Mouse (Mus musculus) layer of hippocampus, adult 2 months (tissue): Measurements from ENCODE around the gene F11r. TPM values are rescaled to one million over a fixed set of nuclear protein-coding genes. Genes with fewer than 3 reads are reported as not detected.
A peak's percentile ranks its signal among the peaks of the same experiment; 100 is the strongest.

Experiments used
- DNase-seq, 2 experiments: peaks; one replicate each; pipeline ENCODE4 v3.0.0; 2022; ENCODE audit warnings: low spot score in 2 of 2
- H3K27ac ChIP-seq: fragments of 200-600 bp; 2 replicates; pipeline ENCODE4 v1.8.1; 2022
- H3K4me3 ChIP-seq: fragments of 200-600 bp; 2 replicates; pipeline ENCODE4 v1.8.1; 2022; ENCODE audit warnings: mild to moderate bottlenecking
- CTCF ChIP-seq: fragments of 200-600 bp; conservative IDR thresholded peaks from 2 replicates; pipeline ENCODE4 v1.8.1; 2022; ENCODE audit warnings: antibody characterized with exemption, mild to moderate bottlenecking, moderate library complexity
- total RNA-seq, 2 experiments: library from RNA; stranded (reverse); gene quantifications; 2 replicates each; pipeline ENCODE4 v1.2.3; 2021

F11r gene
- total RNA-seq, 2 experiments from 2014 or later, result 5.7 to 6.9 TPM

DNA sequence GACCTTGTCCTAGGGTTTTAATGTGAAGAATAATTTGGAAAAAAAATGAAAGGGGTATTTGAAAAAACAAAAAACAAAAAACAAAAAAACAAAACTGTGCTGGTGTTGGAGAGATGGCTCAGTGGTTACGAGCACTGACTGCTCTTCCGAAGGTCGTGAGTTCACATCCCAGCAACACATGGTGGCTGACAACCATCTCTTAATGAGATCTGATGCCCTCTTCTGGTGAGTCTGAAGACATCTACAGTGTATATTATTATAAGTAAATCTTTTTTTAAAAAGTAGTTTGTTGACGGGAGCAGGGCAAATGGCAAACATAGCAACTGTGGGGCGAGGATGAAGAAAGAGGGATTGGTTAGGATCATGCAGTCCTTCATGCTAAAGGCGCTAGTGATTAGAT is 58.0 kb downstream of the F11r start:
- peak; percentile 12; the same call in 1 of the 2 replicates for TF ChIP-seq CTCF
- no peak for DNase-seq
- Histone ChIP-seq H3K4me3 (no peak overlapping the region), H3K27ac (no peak overlapping the region)

GRCm38 (mm10) chr1:171499856-171500255 is 62.5 kb downstream of the F11r start:
- no peak for TF ChIP-seq CTCF
- Histone ChIP-seq H3K4me3 (no peak overlapping the region), H3K27ac (no peak overlapping the region)
- DNase-seq, result no peak

DNA sequence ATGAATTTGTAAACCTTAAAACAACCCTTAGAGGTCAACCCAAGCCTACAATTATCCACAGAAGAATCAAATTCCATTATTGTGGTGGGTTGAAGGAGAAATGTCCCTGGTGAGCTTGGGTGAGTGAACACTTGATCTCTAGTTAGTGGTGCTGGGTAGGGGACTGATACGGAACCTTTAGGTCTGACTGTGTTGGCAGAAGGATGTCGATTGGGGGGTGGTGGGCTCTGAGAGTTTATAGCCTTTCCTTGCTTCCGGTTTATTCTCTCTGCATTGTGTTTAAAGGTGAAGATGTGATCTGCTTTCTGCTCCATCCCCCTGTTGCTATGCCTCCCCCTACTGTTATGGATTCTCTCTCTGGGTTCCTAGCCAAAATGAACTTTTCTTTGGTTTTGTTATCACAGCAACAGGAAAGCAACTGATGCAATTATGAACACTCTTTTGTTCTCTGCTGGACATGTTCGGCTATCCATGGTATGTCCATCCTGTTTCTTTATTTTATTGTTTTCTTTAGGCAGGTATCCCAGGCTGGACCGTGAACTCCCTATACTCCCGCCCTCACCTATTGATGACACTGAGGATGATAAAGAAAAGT is 63.8 kb downstream of the F11r start:
- Histone ChIP-seq H3K4me3 (no peak overlapping the region), H3K27ac (no peak overlapping the region)
- no peak for DNase-seq
- TF ChIP-seq CTCF, result no peak

GRCm38 (mm10) chr1:171501636-171502080 is 64.3 kb downstream of the F11r start:
- H3K27ac ChIP-seq, result no peak overlapping the region
- H3K4me3 ChIP-seq, result no peak overlapping the region
- TF ChIP-seq CTCF, result peak; percentile 79
- DNase-seq, result no peak

- H3K4me3 ChIP-seq, result peak overlapping the region; percentile 82
- no peak for DNase-seq
- peak; percentile 67 for TF ChIP-seq CTCF
- peak overlapping the region; percentile 95 for H3K27ac ChIP-seq
These were observed 65.3 kb downstream of the F11r start for GRCm38 (mm10) chr1:171502388-171503249.

DNA sequence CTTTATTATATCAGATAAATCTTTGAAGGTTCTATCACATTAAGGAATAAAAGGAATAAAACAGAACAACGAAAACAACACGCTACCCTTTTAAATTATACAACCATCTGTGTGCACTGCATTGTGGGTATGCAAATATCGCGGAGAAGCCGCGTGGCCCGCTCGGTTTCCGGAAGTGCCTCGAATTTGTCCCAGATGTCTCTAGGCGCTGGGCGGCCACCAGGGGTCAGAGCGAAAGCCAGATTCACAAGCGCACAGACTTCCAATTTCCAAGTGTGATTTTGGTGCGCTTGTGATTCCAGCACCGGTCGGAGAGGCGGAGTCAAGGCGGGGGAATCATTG is 65.9 kb downstream of the F11r start, which contains the start of gene Alyref2:
Gene Alyref2 (plus strand): TSS at position 229 of the 342 bp plus-strand sequence.
- DNase-seq, result peak; percentile 92
- H3K27ac ChIP-seq, result peak within 1 kb of the TSS; percentile 95
- peak within 1 kb of the TSS; percentile 82 for H3K4me3 ChIP-seq
- peak; percentile 89 for TF ChIP-seq CTCF

GRCm38 (mm10) chr1:171503592-171504291 is 66.4 kb downstream of the F11r start:
- peak overlapping the region; percentile 95 for H3K27ac ChIP-seq
- peak overlapping the region; percentile 82 for H3K4me3 ChIP-seq
- peak; percentile 16 to 54 for DNase-seq
- 0 out of 2 replicates have a peak, but pooled peaks have one; percentile 1 for TF ChIP-seq CTCF

- DNase-seq, result no peak
- no peak for TF ChIP-seq CTCF
- peak overlapping the region; percentile 95; the same call in 1 of the 2 replicates for H3K27ac ChIP-seq
- H3K4me3 ChIP-seq, result peak overlapping the region; percentile 82
These were observed 67.3 kb downstream of the F11r start for GRCm38 (mm10) chr1:171504586-171504985.

- H3K4me3 ChIP-seq, result no peak overlapping the region
- no peak for DNase-seq
- peak; percentile 40 for TF ChIP-seq CTCF
- H3K27ac ChIP-seq, result no peak overlapping the region
These were observed 75.9 kb downstream of the F11r start for GRCm38 (mm10) chr1:171513234-171513633.

DNA sequence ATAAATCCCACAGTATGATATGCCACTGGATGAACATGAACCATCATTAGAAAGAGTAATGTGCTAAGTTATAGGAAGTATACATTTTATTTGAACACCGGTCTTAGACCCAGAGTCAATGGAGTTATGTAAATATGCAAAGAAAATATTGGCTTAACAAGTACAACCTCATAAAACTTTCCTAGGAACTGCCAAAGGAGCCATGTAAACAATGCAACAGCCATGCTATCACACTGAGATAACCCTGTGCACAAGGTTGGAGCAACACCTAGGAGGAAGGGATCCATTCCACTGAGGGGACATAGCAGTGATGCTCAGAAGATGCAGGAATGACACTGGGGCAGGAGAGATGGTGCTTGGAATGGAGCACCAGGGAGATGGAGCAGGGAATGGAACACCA is 76.4 kb downstream of the F11r start:
- H3K4me3 ChIP-seq, result no peak overlapping the region
- no peak for TF ChIP-seq CTCF
- DNase-seq, result no peak
- no peak overlapping the region for H3K27ac ChIP-seq

Other genes with a start within 250 kb of the F11r start
- 10 to 100 TPM; 40.4 to 40.9 TPM for gene Pcp4l1, start 241.3 kb upstream of the F11r start, total RNA-seq
- gene Nr1i3, start 223.6 kb upstream of the F11r start, total RNA-seq, result under 1 TPM in 1 of 2 experiments, not detected in 1; 0.15 TPM
- 10 to 100 TPM; 70.8 to 76.7 TPM for gene Tomm40l, start 215.0 kb upstream of the F11r start, total RNA-seq
- 1 to 10 TPM; 1.2 to 1.9 TPM for gene Apoa2, start 212.5 kb upstream of the F11r start, total RNA-seq
- 10 to 100 TPM; 14.9 to 17.2 TPM for gene Fcer1g, start 203.2 kb upstream of the F11r start, total RNA-seq
- gene Adamts4, start 187.1 kb upstream of the F11r start, total RNA-seq, result 10 to 100 TPM in 1 of 2 experiments, 1 to 10 TPM in 1; 9.6 to 10.9 TPM
- gene Ndufs2, start 186.1 kb upstream of the F11r start, total RNA-seq, result 100 to 1,000 TPM; 254 to 273 TPM
- gene B4galt3, start 167.2 kb upstream of the F11r start, total RNA-seq, result 10 to 100 TPM; 73.1 to 79.3 TPM
- 10 to 100 TPM; 31.2 to 42.1 TPM for gene Ppox, start 156.3 kb upstream of the F11r start, total RNA-seq
- 10 to 100 TPM; 61.9 to 76.6 TPM for gene Usp21, start 149.5 kb upstream of the F11r start, total RNA-seq
- 100 to 1,000 TPM; 105 to 113 TPM for gene Ufc1, start 142.5 kb upstream of the F11r start, total RNA-seq
- 10 to 100 TPM; 36.1 to 37.4 TPM for gene Dedd, start 108.4 kb upstream of the F11r start, total RNA-seq
- 10 to 100 TPM; 42.8 to 45.9 TPM for gene Nit1, start 91.9 kb upstream of the F11r start, total RNA-seq
- gene Pfdn2, start 91.9 kb upstream of the F11r start, total RNA-seq, result 100 to 1,000 TPM; 154 to 163 TPM
- 1 to 10 TPM; 7.7 to 8.7 TPM for gene Klhdc9, start 76.7 kb upstream of the F11r start, total RNA-seq
- 1 to 10 TPM; 5.1 to 6.1 TPM for gene Nectin4, start 67.4 kb upstream of the F11r start, total RNA-seq
- 1 to 10 TPM; 1.9 to 2.2 TPM for gene Arhgap30, start 48.6 kb upstream of the F11r start, total RNA-seq
- gene Usf1, start 26.2 kb upstream of the F11r start, total RNA-seq, result 100 to 1,000 TPM; 126 to 128 TPM
- gene Tstd1, start 18.7 kb upstream of the F11r start, total RNA-seq, result 1 to 10 TPM; 4.1 to 5.6 TPM
- gene Alyref2, start 65.9 kb downstream of the F11r start, total RNA-seq, result 1 to 10 TPM; 6.2 to 7.2 TPM
- gene Itln1, start 97.8 kb downstream of the F11r start, total RNA-seq, result not detected
- not detected for gene Cd244a, start 121.7 kb downstream of the F11r start, total RNA-seq
- not detected for gene Ly9, start 169.9 kb downstream of the F11r start, total RNA-seq
- not detected for gene Slamf7, start 215.5 kb downstream of the F11r start, total RNA-seq
- not detected for gene Cd48, start 244.5 kb downstream of the F11r start, total RNA-seq